Mouse (Mus musculus): Measurements from ENCODE around the gene Fstl5. TPM values are rescaled to one million over a fixed set of nuclear protein-coding genes. Genes with fewer than 3 reads are reported as not detected.

Gene Fstl5
- polyA plus RNA-seq (2015; fragmentation: Nextera tagmentation; extraction: Ambion mirVana): 32.7 and 34.6 TPM in 2 replicates

DNA sequence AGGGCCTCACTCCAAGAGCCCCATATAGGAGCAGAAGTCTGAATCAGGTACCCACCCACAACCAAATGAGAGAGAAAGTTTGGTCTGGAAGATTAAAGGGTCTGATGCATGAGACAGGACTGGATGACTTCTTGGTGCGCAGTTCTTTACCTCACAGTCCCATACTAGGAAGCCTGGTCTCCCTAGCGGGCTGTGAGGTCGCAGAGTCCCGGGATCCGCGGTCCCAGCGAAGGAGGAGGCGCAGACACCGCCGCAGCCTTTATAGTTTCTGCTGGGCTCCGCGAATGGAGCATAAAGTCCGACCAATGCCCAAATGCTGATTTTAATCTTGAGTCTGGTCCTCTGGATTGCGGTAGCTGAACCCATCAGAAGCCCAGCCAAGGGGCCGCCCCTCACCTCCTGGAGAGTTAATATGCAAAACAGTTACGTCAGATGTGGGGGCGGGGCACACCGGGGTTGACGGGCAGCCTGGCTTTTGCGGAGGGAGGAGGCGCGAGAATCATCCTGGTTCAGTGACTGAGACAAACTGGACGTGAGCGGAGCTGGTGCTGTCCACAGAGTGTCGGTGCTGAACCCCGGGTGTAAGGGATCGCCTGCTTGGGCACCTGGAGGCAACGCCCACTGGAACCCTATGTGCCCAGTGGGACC is at the start of gene Fstl5:
Fstl5 (plus strand) TSS at position 211 of the 648 bp plus-strand sequence.
- Histone ChIP-seq H3K4me3 (peak within 1 kb of the TSS; percentile 50), H3K9ac (replicated peaks) (peak within 1 kb of the TSS; percentile 52), H3K36me3 (no peaks in the 10 kb centered on the region), H3K27ac (replicated peaks) (peak within 1 kb of the TSS; percentile 7; the same call in 1 of the 2 replicates), H3K9me3 (no peaks in the 10 kb centered on the region), H3K4me2 (replicated peaks) (peak within 1 kb of the TSS; percentile 67), H3K27me3 (no peaks in the 10 kb centered on the region), H3K4me1 (peaks cover 19% of the 10 kb centered on the region; the same call in 1 of the 2 replicates)
- ATAC-seq (replicated peaks): peak; percentile 94
- under 1% methylated on average over 28 of the region's 28 CpGs for WGBS

DNA sequence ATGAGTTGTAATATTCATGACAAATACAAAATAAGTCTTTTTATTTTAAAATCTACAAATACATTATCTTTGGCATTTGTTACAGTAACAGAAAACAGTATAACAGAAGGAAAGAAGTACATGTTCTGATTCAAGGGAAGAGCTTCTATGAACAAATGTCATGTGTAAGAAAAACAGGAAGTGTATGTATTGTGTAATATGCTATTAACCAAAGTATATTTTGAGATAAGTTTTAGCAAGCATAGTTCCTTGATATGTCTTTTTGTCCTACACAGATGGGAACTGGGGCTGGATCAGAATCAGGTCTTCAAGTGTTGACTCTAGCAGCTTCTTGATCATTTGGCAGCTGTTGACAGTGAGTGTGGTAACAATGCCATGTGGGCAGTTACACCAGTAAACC is 48.5 kb upstream of the Fstl5 start:
- no peaks in the 10 kb centered on the region for H3K36me3 ChIP-seq
- H3K4me2 ChIP-seq (replicated peaks): no peak overlapping the region
- no peaks in the 10 kb centered on the region for H3K27me3 ChIP-seq
- H3K27ac ChIP-seq (replicated peaks): no peak overlapping the region
- no peaks in the 10 kb centered on the region for H3K9me3 ChIP-seq
- no peak overlapping the region for H3K4me3 ChIP-seq
- no peak for ATAC-seq (replicated peaks)
- no peak overlapping the region for H3K9ac ChIP-seq (replicated peaks)
- H3K4me1 ChIP-seq: no peaks in the 10 kb centered on the region

DNA sequence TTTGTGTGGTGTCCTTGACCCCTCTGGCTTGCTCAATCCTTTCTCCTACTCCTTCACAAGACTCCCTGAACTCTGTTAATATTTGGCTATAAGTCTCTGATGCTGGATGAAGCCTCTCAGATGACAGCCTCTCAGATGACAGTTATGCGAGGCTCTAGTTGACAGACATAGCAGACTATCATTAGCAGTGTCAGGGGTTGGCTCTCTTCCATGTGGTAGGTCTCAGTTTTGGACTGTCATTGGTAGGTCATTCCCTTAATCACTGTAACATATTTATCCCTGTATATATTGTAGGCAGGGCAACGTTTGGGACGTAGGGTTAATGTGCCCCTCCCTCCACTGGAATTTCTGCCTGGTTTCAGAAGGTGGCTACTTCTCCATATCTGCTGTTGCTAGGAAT is 22.9 kb upstream of the Fstl5 start:
- H3K4me3 ChIP-seq: no peak overlapping the region
- no peak overlapping the region for H3K4me2 ChIP-seq (replicated peaks)
- no peaks in the 10 kb centered on the region for H3K4me1 ChIP-seq
- no peak for ATAC-seq (replicated peaks)
- H3K27me3 ChIP-seq: no peaks in the 10 kb centered on the region
- no peaks in the 10 kb centered on the region for H3K36me3 ChIP-seq
- H3K9me3 ChIP-seq: no peaks in the 10 kb centered on the region
- no peak overlapping the region for H3K9ac ChIP-seq (replicated peaks)
- H3K27ac ChIP-seq (replicated peaks): no peak overlapping the region
- 82% methylated on average over 3 of the region's 3 CpGs for WGBS

DNA sequence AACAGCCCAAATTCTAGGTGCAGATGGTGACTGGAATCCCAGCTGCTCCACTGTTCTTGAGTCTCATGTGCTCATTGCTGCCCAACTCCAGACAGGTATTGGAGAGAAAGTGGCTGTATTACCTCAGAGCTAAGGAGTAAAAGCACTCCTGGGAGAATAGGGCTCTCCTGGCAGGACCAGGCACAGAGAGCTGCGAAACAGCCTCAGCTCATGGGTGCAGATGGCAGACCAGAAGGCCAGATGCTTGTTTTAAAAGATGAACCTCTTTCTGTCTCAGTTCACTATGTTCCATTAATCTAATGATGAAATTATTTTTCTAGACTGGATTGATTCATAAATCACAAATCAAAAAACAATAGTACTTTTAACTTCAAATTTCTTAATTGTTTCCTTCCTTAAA is 12.1 kb upstream of the Fstl5 start:
- Histone ChIP-seq H3K36me3 (no peaks in the 10 kb centered on the region), H3K4me3 (no peak overlapping the region), H3K27ac (replicated peaks) (no peak overlapping the region), H3K4me2 (replicated peaks) (no peak overlapping the region), H3K4me1 (no peaks in the 10 kb centered on the region), H3K27me3 (no peaks in the 10 kb centered on the region), H3K9me3 (no peaks in the 10 kb centered on the region), H3K9ac (replicated peaks) (no peak overlapping the region)
- no peak for ATAC-seq (replicated peaks)
- WGBS: 87% methylated on average over 1 of the region's 1 CpGs

DNA sequence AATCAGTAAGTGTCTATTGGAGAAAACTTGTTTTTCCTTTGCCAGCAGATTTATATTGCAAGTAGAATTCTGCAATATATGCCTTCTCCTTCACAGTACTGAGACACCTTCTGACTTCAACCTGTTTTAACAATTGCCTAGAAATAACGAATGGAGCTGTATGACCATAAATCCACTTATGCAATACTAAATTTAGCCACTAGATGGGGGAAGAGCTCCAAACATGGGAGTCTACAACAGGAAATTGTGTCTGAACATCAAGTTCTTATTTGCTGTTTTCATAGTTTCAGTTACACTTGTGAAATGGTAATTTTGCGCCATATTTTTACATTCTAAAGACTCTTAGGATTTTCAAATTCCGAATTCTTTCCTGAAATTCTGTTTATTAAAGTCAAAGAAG is 6.2 kb upstream of the Fstl5 start:
- Histone ChIP-seq H3K4me1 (no peaks in the 10 kb centered on the region), H3K9ac (replicated peaks) (no peak overlapping the region), H3K9me3 (no peaks in the 10 kb centered on the region), H3K27ac (replicated peaks) (no peak overlapping the region), H3K4me3 (no peak overlapping the region), H3K4me2 (replicated peaks) (no peak overlapping the region), H3K27me3 (no peaks in the 10 kb centered on the region), H3K36me3 (no peaks in the 10 kb centered on the region)
- ATAC-seq (replicated peaks): peak; percentile 71
- 2% methylated on average over 3 of the region's 3 CpGs for WGBS

DNA sequence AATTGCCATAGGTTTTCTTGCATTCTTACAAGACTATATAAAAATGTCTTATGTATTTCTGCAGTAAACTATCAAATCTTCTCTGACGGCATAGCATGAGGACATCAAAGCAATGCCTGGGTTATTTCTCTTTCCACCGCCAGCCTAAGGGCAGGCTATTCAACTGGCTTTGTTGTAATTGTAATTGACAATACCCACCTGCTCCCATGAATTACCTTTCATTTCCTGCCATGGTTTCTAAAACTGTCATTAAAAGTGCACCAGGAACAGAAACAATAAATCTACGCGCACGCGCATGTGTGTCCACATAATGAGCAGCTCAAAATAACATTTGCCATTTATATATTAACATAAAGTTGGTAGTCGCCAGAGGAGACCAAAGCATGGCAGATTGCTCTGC is 1.2 kb upstream of the Fstl5 start:
- no peak overlapping the region for H3K9ac ChIP-seq (replicated peaks)
- H3K9me3 ChIP-seq: no peaks in the 10 kb centered on the region
- no peaks in the 10 kb centered on the region for H3K27me3 ChIP-seq
- no peak for ATAC-seq (replicated peaks)
- peaks cover 19% of the 10 kb centered on the region; the same call in 1 of the 2 replicates for H3K4me1 ChIP-seq
- H3K4me3 ChIP-seq: no peak overlapping the region
- H3K4me2 ChIP-seq (replicated peaks): no peak overlapping the region
- no peak overlapping the region for H3K27ac ChIP-seq (replicated peaks)
- WGBS: 40% methylated on average over 7 of the region's 7 CpGs
- H3K36me3 ChIP-seq: no peaks in the 10 kb centered on the region

DNA sequence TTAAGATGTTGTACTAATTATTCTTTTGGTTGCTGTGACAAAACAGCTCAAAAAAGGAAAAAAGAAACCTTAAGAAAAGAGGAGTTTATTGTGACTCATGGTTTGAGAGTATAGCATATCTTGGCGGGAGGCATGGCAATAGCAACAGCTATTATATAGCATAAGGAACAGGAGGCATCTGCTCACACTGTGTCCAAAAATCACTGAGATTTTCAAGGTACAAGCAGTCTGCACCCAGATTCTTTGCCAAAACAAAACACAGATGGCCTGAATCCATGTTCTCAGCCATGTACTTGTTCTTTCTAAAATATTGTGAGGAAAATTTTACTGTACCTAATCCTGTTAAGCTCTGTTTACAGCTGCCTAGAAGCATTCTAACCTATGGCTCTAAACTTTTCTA is 66.4 kb downstream of the Fstl5 start:
- H3K9ac ChIP-seq (replicated peaks): no peak overlapping the region
- no peak for ATAC-seq (replicated peaks)
- H3K4me1 ChIP-seq: no peaks in the 10 kb centered on the region
- no peaks in the 10 kb centered on the region for H3K9me3 ChIP-seq
- H3K27me3 ChIP-seq: no peaks in the 10 kb centered on the region
- H3K4me2 ChIP-seq (replicated peaks): no peak overlapping the region
- no peak overlapping the region for H3K4me3 ChIP-seq
- no peaks in the 10 kb centered on the region for H3K36me3 ChIP-seq
- no peak overlapping the region for H3K27ac ChIP-seq (replicated peaks)
- 47% methylated on average over 1 of the region's 1 CpGs for WGBS

DNA sequence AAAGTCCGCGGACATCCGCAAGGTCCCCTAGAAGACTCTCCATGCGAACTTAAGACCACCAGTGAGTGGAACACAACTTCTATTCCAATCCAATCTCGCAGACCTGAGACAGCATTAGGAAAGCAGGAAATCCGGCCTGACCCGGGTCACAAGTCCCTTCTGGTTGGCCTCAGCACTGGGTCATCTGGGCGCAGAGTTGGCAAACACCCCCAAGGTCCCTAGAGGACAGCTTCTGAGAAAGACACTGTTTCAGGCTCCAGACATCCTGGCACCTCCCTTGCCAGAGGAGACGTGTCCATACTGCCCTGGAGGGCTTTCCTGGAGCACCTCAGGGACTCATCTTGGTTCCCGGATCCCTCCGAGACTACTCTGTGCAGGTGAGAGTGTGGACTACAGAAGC is 73.8 kb downstream of the Fstl5 start:
- WGBS: 93% methylated on average over 11 of the region's 11 CpGs
- Histone ChIP-seq H3K4me3 (no peak overlapping the region), H3K9me3 (no peaks in the 10 kb centered on the region), H3K9ac (replicated peaks) (no peak overlapping the region), H3K27ac (replicated peaks) (no peak overlapping the region), H3K4me2 (replicated peaks) (no peak overlapping the region), H3K4me1 (no peaks in the 10 kb centered on the region), H3K36me3 (no peaks in the 10 kb centered on the region), H3K27me3 (no peaks in the 10 kb centered on the region)
- ATAC-seq (replicated peaks): no peak

DNA sequence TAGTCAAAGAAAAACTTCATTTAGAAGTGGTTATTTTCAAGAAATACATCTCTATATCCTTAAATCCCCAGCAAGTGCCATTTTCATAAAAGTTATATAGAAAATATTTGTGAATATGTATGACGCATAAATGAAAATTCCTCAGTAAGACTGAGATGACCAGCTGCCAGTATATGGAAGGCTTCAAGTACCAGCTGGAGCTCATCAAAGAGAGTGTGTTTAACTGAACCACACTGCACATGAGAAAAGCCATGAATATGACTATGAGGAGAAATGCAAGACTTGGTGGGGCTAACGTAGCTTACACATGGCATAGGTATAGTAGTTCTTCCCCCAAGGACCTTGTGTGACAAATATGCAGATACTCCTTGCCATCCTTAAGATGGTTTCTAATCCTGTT is 164.8 kb downstream of the Fstl5 start:
- Histone ChIP-seq H3K36me3 (no peaks in the 10 kb centered on the region), H3K27ac (replicated peaks) (no peak overlapping the region), H3K4me3 (no peak overlapping the region), H3K4me2 (replicated peaks) (no peak overlapping the region), H3K27me3 (no peaks in the 10 kb centered on the region), H3K9ac (replicated peaks) (no peak overlapping the region), H3K9me3 (no peaks in the 10 kb centered on the region), H3K4me1 (no peaks in the 10 kb centered on the region)
- ATAC-seq (replicated peaks): no peak
- 87% methylated on average over 2 of the region's 2 CpGs for WGBS

DNA sequence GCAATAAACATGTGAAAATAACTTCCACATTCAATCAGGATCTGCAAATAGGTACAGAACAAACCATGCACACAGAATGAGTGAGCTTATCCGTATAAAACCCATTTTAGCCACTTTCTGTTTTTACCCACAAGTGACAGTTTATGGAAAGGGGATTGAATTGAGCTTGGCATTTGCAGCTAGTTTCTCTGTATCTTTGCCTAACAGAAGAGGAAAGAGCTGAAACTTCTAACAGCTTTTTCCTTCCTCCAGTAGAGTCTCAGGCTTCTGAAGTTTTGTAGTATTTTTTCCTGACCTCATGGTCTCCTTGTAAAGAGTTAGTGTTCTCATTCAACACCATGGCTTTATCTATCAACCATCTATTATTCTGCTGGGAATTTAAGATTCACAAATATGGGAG is 177.3 kb downstream of the Fstl5 start:
- H3K4me1 ChIP-seq: no peaks in the 10 kb centered on the region
- WGBS: 84% methylated on average over 1 of the region's 1 CpGs
- H3K27ac ChIP-seq (replicated peaks): no peak overlapping the region
- ATAC-seq (replicated peaks): no peak
- no peaks in the 10 kb centered on the region for H3K9me3 ChIP-seq
- H3K4me3 ChIP-seq: no peak overlapping the region
- no peaks in the 10 kb centered on the region for H3K36me3 ChIP-seq
- no peak overlapping the region for H3K4me2 ChIP-seq (replicated peaks)
- H3K9ac ChIP-seq (replicated peaks): no peak overlapping the region
- no peaks in the 10 kb centered on the region for H3K27me3 ChIP-seq

DNA sequence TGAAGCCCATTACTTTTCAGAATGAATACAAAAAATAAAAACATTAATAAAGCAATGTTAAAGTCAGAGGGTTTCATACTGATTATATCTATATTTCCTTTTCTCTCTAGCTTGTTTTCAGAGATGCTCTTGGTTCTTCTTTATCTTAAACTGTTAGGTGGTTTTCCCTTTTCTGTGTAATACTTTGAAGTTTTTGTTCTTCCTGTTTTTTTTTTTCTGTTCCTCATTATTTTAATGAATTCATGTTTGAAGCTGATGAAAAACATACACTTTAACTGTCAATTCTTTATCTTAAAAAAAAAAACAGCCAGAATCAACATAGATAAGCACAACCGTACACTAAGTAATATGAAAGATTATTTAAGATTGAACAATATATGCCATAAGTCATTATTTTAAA is 218.9 kb downstream of the Fstl5 start:
- Histone ChIP-seq H3K9me3 (no peaks in the 10 kb centered on the region), H3K27ac (replicated peaks) (no peak overlapping the region), H3K4me2 (replicated peaks) (no peak overlapping the region), H3K27me3 (no peaks in the 10 kb centered on the region), H3K36me3 (no peaks in the 10 kb centered on the region), H3K9ac (replicated peaks) (no peak overlapping the region), H3K4me3 (no peak overlapping the region), H3K4me1 (no peaks in the 10 kb centered on the region)
- 85% methylated on average over 1 of the region's 1 CpGs for WGBS
- ATAC-seq (replicated peaks): no peak

DNA sequence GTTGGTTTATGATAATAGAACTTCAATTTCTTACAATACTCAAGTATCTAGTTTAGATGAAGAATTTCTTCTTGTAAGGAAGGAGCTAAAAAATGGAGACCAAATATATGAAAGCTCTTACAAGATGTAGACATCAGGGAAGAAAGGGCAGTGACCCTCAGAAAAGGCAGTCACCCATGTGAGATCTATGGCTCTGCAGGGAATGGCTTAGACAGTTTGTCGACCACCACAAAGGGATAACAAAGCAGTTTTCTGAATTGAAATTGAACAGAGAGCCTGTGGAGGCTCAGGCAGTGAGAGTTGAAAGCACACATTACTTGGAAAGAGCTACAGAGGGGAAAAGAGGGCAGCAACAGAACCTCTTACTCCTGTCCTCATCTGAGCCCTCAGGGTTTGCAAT is 220.3 kb downstream of the Fstl5 start:
- Histone ChIP-seq H3K27ac (replicated peaks) (no peak overlapping the region), H3K4me3 (no peak overlapping the region), H3K36me3 (no peaks in the 10 kb centered on the region), H3K27me3 (no peaks in the 10 kb centered on the region), H3K4me2 (replicated peaks) (no peak overlapping the region), H3K9ac (replicated peaks) (no peak overlapping the region), H3K4me1 (no peaks in the 10 kb centered on the region), H3K9me3 (no peaks in the 10 kb centered on the region)
- WGBS: 3% methylated on average over 1 of the region's 1 CpGs
- no peak for ATAC-seq (replicated peaks)

DNA sequence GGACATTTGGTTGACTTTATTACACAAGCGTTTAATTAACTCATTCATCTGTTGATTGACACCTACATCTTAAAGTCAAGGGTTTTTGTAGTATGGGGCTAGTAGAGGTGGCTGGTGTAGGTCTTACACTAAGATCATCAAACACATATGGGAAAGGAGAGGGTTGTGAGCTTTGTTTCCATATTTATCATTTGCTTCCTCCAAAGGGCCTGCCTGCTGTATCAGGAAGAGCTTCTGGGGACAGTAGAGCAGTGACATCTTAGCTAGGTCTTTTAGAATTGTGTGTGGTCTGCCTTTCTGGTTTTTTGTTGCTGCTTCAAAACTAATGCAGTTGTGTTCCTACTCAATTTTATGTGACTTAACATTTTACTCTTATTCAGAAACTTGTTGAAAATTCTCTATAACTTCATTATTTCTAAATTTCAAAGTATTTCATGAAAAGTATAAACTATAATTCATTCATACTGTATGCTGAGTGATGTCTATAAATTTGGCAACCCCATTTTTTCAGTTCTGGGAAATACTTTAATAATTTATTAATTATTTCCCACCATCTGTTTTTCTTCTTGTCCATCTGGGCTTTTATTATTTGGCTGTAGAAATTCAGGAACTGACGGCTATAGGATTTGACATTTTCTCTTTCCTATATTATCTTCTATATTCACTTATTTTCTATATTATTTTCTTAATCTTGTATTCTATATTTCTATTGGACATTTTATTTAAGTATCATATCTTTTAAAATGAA is 227.1 kb downstream of the Fstl5 start:
- 83% methylated on average over 2 of the region's 2 CpGs for WGBS

More for the DNA sequence above, 227.1 kb downstream of the Fstl5 start:
- Histone ChIP-seq H3K4me2 (replicated peaks) (no peak overlapping the region), H3K9ac (replicated peaks) (no peak overlapping the region), H3K4me1 (no peaks in the 10 kb centered on the region), H3K4me3 (no peak overlapping the region), H3K36me3 (no peaks in the 10 kb centered on the region), H3K27me3 (no peaks in the 10 kb centered on the region), H3K9me3 (no peaks in the 10 kb centered on the region), H3K27ac (replicated peaks) (no peak overlapping the region)
- no peak for ATAC-seq (replicated peaks)
